Mouse (Mus musculus) c-Kit-negative CD71-positive TER-119-positive erythroid progenitor cells, embryonic 14.5 days (primary cell): ENCODE measurements around the gene Atf7.
"Not testable (repeated sequence)": the region's sequence is repeated elsewhere in the genome, so short reads cannot be mapped to it uniquely, and the experiment has no call there.

Source experiments
- DNase-seq: peaks from one replicate; pipeline ENCODE4 v3.0.0-alpha.2; 2013; ENCODE audit warnings: low read depth, low spot score

Gene Atf7

GRCm38 (mm10) chr15:102620765-102621164 is 4.5 kb downstream of the Atf7 start:
- no peak for DNase-seq

GRCm38 (mm10) chr15:102619486-102619885 is 5.8 kb downstream of the Atf7 start:
- no peak for DNase-seq

GRCm38 (mm10) chr15:102617654-102618053 is 7.6 kb downstream of the Atf7 start:
- no peak for DNase-seq

- no peak for DNase-seq
Observed at GRCm38 (mm10) chr15:102616174-102616573, 9.1 kb downstream of the Atf7 start.

- DNase-seq, result no peak
Observed at GRCm38 (mm10) chr15:102614224-102614623, 11.0 kb downstream of the Atf7 start.

GRCm38 (mm10) chr15:102612966-102613365 is 12.3 kb downstream of the Atf7 start:
- DNase-seq, result no peak

- not testable (repeated sequence) for DNase-seq
Observed at GRCm38 (mm10) chr15:102608586-102608985, 16.7 kb downstream of the Atf7 start.

GRCm38 (mm10) chr15:102593996-102594656 is 31.1 kb downstream of the Atf7 start:
- no peak for DNase-seq

GRCm38 (mm10) chr15:102592674-102593073 is 32.6 kb downstream of the Atf7 start:
- DNase-seq, result no peak

GRCm38 (mm10) chr15:102590567-102590966 is 34.7 kb downstream of the Atf7 start:
- DNase-seq, result no peak

- no peak for DNase-seq
Observed at GRCm38 (mm10) chr15:102589826-102590225, 35.4 kb downstream of the Atf7 start.

GRCm38 (mm10) chr15:102585501-102585900 is 39.8 kb downstream of the Atf7 start:
- DNase-seq, result no peak

GRCm38 (mm10) chr15:102583708-102584383 is 41.4 kb downstream of the Atf7 start:
- DNase-seq, result no peak

GRCm38 (mm10) chr15:102581205-102581604 is 44.1 kb downstream of the Atf7 start:
- no peak for DNase-seq

- no peak for DNase-seq
Observed at GRCm38 (mm10) chr15:102578351-102578750, 46.9 kb downstream of the Atf7 start.

GRCm38 (mm10) chr15:102576972-102577371 is 48.3 kb downstream of the Atf7 start:
- DNase-seq, result no peak

- no peak for DNase-seq
Observed at GRCm38 (mm10) chr15:102572081-102572480, 53.2 kb downstream of the Atf7 start.

GRCm38 (mm10) chr15:102567849-102568248 is 57.4 kb downstream of the Atf7 start:
- DNase-seq, result no peak

- DNase-seq, result no peak
Observed at GRCm38 (mm10) chr15:102563681-102564080, 61.6 kb downstream of the Atf7 start.

GRCm38 (mm10) chr15:102563061-102563460 is 62.2 kb downstream of the Atf7 start:
- no peak for DNase-seq

- DNase-seq, result no peak
Observed at GRCm38 (mm10) chr15:102562491-102562890, 62.8 kb downstream of the Atf7 start.

- DNase-seq, result no peak
Observed at GRCm38 (mm10) chr15:102557580-102557979, 67.7 kb downstream of the Atf7 start.

GRCm38 (mm10) chr15:102555581-102555980 is 69.7 kb downstream of the Atf7 start:
- no peak for DNase-seq
